Mouse (Mus musculus): ENCODE measurements around the gene Idh2.

- no peak for TF ChIP-seq POLR2A (IDR thresholded peaks at IDR 0.05; ENCODE audit: low read depth, low read length)
- no peak for TF ChIP-seq CTCF (IDR thresholded peaks at IDR 0.05; ENCODE audit: borderline replicate concordance, insufficient read depth, low read length)
Observed at GRCm38 (mm10) chr7:80154689-80155088, 39.5 kb upstream of the Idh2 start.

Measured in embryonic fibroblast, embryonic 13.5 days (primary cell).